Mouse (Mus musculus): ENCODE measurements around the gene Fsip1. TPM values are rescaled to one million over a fixed set of nuclear protein-coding genes. Genes with fewer than 3 reads are reported as not detected.
"Not testable (repeated sequence)": the region's sequence is repeated elsewhere in the genome, so short reads cannot be mapped to it uniquely, and the experiment has no call there.

Gene Fsip1
- polyA plus RNA-seq, 1 experiment from 2014 or later = 4.1 TPM

DNA sequence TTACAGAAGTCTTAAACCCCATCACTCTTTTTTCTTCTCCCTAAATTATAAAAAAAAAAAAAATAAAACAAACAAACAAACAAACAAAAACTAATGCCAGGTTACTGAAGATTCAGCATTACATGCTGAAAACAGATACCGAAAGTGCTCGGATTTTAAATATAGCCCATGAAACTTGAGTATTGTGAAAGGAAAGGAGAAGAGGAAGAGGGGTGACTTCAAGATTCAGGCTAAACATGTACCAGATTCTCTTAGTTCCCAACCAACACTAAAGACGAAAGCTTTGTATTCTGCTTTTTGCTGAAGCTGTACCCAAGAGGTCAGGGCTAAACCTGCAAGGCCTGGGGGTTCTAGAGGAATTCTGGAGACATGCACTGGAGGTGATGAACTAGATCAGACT is 98.7 kb downstream of the Fsip1 start:
- 92% methylated on average over 3 of the region's 3 CpGs for WGBS
- ATAC-seq = no peak
- no peak overlapping the region for H3K4me2 ChIP-seq (ENCODE audit: low read length)
- no peaks in the 10 kb centered on the region for H3K36me3 ChIP-seq (ENCODE audit: control insufficient read depth, insufficient read depth, low read length)
- no peaks in the 10 kb centered on the region for H3K9me3 ChIP-seq (ENCODE audit: control insufficient read depth, low read length)
- no peak overlapping the region for H3K4me3 ChIP-seq (ENCODE audit: low read length)
- no peak overlapping the region for H3K27ac ChIP-seq (ENCODE audit: low read depth, low read length)
- H3K4me1 ChIP-seq (ENCODE audit: control insufficient read depth, insufficient read depth, low read depth, low read length) = no peaks in the 10 kb centered on the region
- no peaks in the 10 kb centered on the region for H3K27me3 ChIP-seq (replicated peaks; ENCODE audit: control insufficient read depth, insufficient read depth, low read length)
- no peak overlapping the region for H3K9ac ChIP-seq (ENCODE audit: low read depth, low read length)

DNA sequence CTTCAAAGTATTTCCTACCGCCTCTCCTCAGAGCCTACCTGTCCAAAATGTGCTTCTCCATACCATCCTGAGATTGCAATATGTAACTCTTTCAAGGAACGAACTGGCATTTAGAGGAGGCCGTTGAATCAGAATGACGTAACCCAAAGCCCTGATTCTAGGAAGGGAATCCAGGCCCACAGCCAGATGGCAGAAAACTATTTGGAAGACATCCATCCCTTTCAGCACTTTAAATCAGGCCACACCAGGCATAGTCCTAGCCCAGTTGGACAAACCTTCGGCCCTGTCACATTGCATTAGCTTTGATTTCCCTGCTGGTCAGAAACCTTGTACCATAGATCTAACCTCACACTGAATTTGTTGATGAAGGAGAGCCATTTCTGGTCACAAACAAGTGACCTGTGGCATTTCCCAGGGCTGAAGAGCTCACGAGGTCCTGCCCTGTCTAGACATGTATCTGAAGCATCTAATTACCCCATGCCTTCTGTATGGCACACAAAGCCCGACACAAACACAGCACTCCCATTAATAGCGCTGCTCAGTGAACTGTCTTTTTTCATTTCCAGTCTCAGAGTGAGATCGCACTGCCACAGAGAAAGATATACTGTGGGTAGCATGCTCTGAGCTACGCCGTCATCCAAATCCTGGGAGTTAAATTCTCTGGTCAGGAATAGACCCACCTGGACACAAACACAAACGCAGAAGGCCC is 106.8 kb downstream of the Fsip1 start:
- Histone ChIP-seq H3K9ac (ENCODE audit: low read depth, low read length) (no peak overlapping the region), H3K27ac (ENCODE audit: low read depth, low read length) (peak overlapping the region; percentile 39; the same call in 1 of the 2 replicates), H3K4me1 (ENCODE audit: control insufficient read depth, insufficient read depth, low read depth, low read length) (peaks cover 6% of the 10 kb centered on the region), H3K9me3 (ENCODE audit: control insufficient read depth, low read length) (no peaks in the 10 kb centered on the region), H3K4me3 (ENCODE audit: low read length) (no peak overlapping the region), H3K27me3 (replicated peaks; ENCODE audit: control insufficient read depth, insufficient read depth, low read length) (no peaks in the 10 kb centered on the region), H3K4me2 (ENCODE audit: low read length) (no peak overlapping the region), H3K36me3 (ENCODE audit: control insufficient read depth, insufficient read depth, low read length) (no peaks in the 10 kb centered on the region)
- peak; percentile 91 for ATAC-seq
- WGBS = 57% methylated on average over 12 of the region's 12 CpGs

DNA sequence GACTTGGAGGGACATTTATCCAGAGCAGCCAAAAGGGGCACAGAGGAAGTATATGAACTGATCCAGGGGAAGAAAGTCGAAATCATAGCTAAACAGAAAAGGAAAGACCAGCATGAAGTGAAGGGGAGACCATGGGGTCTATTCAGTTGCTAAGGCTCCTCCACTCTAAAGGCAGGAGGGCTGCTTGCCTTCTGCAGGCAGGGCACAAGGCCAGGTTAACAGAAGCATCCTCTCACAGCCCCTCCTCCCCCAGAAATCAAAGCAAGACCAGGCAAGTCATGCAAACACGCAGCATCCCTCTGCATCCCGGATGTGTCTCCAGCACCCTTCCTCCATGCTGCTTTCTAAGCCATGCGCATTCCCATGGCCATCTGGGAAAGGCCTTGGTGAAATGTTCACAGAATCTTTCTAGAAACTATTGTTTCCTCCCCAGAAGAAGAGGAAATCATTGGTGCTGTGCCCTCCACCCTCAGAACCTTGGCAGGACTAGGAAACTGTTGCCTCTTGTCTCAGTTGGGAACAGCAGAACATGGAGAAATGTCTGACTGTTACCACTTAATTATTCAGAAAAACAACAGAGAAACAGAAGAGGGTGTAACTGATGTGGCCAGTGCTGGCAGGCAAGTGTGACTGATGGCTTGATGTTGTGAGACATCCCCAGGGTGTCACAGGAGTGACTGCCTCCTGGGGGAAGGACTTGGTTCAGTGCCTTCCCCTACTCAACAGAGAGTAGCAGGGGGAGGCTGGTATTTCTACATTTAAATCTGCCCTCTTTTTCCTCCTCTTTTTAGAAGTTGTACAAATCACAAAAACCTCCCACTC is 108.2 kb downstream of the Fsip1 start:
- Histone ChIP-seq H3K36me3 (ENCODE audit: control insufficient read depth, insufficient read depth, low read length) (no peaks in the 10 kb centered on the region), H3K9me3 (ENCODE audit: control insufficient read depth, low read length) (no peaks in the 10 kb centered on the region), H3K27ac (ENCODE audit: low read depth, low read length) (no peak overlapping the region), H3K4me1 (ENCODE audit: control insufficient read depth, insufficient read depth, low read depth, low read length) (peaks cover 6% of the 10 kb centered on the region), H3K4me2 (ENCODE audit: low read length) (no peak overlapping the region), H3K27me3 (replicated peaks; ENCODE audit: control insufficient read depth, insufficient read depth, low read length) (no peaks in the 10 kb centered on the region), H3K4me3 (ENCODE audit: low read length) (no peak overlapping the region), H3K9ac (ENCODE audit: low read depth, low read length) (no peak overlapping the region)
- ATAC-seq = no peak
- 71% methylated on average over 4 of the region's 4 CpGs for WGBS

GRCm38 (mm10) chr2:118147749-118148148 is 109.0 kb downstream of the Fsip1 start:
- H3K27me3 ChIP-seq (replicated peaks; ENCODE audit: control insufficient read depth, insufficient read depth, low read length); H3K4me3 ChIP-seq (ENCODE audit: low read length); H3K9ac ChIP-seq (ENCODE audit: low read depth, low read length); H3K36me3 ChIP-seq (ENCODE audit: control insufficient read depth, insufficient read depth, low read length); H3K4me1 ChIP-seq (ENCODE audit: control insufficient read depth, insufficient read depth, low read depth, low read length); H3K4me2 ChIP-seq (ENCODE audit: low read length); H3K27ac ChIP-seq (ENCODE audit: low read depth, low read length); H3K9me3 ChIP-seq (ENCODE audit: control insufficient read depth, low read length); ATAC-seq: not testable (repeated sequence)
- WGBS = 63% methylated on average over 3 of the region's 3 CpGs

DNA sequence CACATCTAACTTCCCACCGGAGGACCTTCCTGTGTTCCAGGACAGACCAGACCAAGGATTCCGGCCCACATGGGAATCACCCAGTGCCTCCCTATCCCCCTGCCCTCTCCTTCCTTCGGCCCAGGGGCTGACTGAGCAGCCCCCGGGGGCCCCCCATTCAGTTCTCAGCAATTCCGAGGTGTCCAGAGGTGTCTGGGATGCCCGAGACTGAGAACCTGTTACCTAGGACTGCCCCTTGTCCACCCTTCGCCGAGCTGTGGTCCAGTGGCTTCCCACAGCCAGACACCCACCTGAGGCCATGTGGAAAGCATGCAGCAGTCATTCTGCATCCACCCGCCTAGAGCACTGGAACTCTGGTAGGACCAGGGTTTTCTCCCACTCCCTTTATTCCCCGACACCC is 115.1 kb downstream of the Fsip1 start:
- H3K4me3 ChIP-seq (ENCODE audit: low read length) = no peak overlapping the region
- ATAC-seq = no peak
- no peaks in the 10 kb centered on the region for H3K36me3 ChIP-seq (ENCODE audit: control insufficient read depth, insufficient read depth, low read length)
- no peaks in the 10 kb centered on the region for H3K27me3 ChIP-seq (replicated peaks; ENCODE audit: control insufficient read depth, insufficient read depth, low read length)
- no peak overlapping the region for H3K27ac ChIP-seq (ENCODE audit: low read depth, low read length)
- no peak overlapping the region for H3K4me2 ChIP-seq (ENCODE audit: low read length)
- no peaks in the 10 kb centered on the region for H3K9me3 ChIP-seq (ENCODE audit: control insufficient read depth, low read length)
- no peaks in the 10 kb centered on the region for H3K4me1 ChIP-seq (ENCODE audit: control insufficient read depth, insufficient read depth, low read depth, low read length)
- WGBS = 91% methylated on average over 10 of the region's 10 CpGs
- no peak overlapping the region for H3K9ac ChIP-seq (ENCODE audit: low read depth, low read length)

- Histone ChIP-seq H3K9me3 (ENCODE audit: control insufficient read depth, low read length) (no peaks in the 10 kb centered on the region), H3K27me3 (replicated peaks; ENCODE audit: control insufficient read depth, insufficient read depth, low read length) (no peaks in the 10 kb centered on the region), H3K4me2 (ENCODE audit: low read length) (no peak overlapping the region), H3K27ac (ENCODE audit: low read depth, low read length) (no peak overlapping the region), H3K4me3 (ENCODE audit: low read length) (no peak overlapping the region), H3K9ac (ENCODE audit: low read depth, low read length) (no peak overlapping the region), H3K4me1 (ENCODE audit: control insufficient read depth, insufficient read depth, low read depth, low read length) (no peaks in the 10 kb centered on the region), H3K36me3 (ENCODE audit: control insufficient read depth, insufficient read depth, low read length) (no peaks in the 10 kb centered on the region)
- WGBS = 79% methylated on average over 6 of the region's 6 CpGs
- no peak for ATAC-seq
Observed at GRCm38 (mm10) chr2:118139261-118139660, 117.5 kb downstream of the Fsip1 start.

GRCm38 (mm10) chr2:118137776-118138175 is 119.0 kb downstream of the Fsip1 start:
- Histone ChIP-seq H3K27ac (ENCODE audit: low read depth, low read length) (no peak overlapping the region), H3K9me3 (ENCODE audit: control insufficient read depth, low read length) (no peaks in the 10 kb centered on the region), H3K4me1 (ENCODE audit: control insufficient read depth, insufficient read depth, low read depth, low read length) (no peaks in the 10 kb centered on the region), H3K9ac (ENCODE audit: low read depth, low read length) (no peak overlapping the region), H3K36me3 (ENCODE audit: control insufficient read depth, insufficient read depth, low read length) (no peaks in the 10 kb centered on the region), H3K4me3 (ENCODE audit: low read length) (no peak overlapping the region), H3K4me2 (ENCODE audit: low read length) (no peak overlapping the region), H3K27me3 (replicated peaks; ENCODE audit: control insufficient read depth, insufficient read depth, low read length) (no peaks in the 10 kb centered on the region)
- ATAC-seq = no peak
- WGBS = 90% methylated on average over 2 of the region's 2 CpGs

GRCm38 (mm10) chr2:118137071-118137470 is 119.7 kb downstream of the Fsip1 start:
- WGBS = 87% methylated on average over 9 of the region's 9 CpGs
- no peaks in the 10 kb centered on the region for H3K36me3 ChIP-seq (ENCODE audit: control insufficient read depth, insufficient read depth, low read length)
- H3K27ac ChIP-seq (ENCODE audit: low read depth, low read length) = no peak overlapping the region
- no peak overlapping the region for H3K4me3 ChIP-seq (ENCODE audit: low read length)
- no peaks in the 10 kb centered on the region for H3K4me1 ChIP-seq (ENCODE audit: control insufficient read depth, insufficient read depth, low read depth, low read length)
- no peak overlapping the region for H3K9ac ChIP-seq (ENCODE audit: low read depth, low read length)
- ATAC-seq = no peak
- no peak overlapping the region for H3K4me2 ChIP-seq (ENCODE audit: low read length)
- H3K27me3 ChIP-seq (replicated peaks; ENCODE audit: control insufficient read depth, insufficient read depth, low read length) = no peaks in the 10 kb centered on the region
- H3K9me3 ChIP-seq (ENCODE audit: control insufficient read depth, low read length) = no peaks in the 10 kb centered on the region

- H3K4me1 ChIP-seq (ENCODE audit: control insufficient read depth, insufficient read depth, low read depth, low read length) = no peaks in the 10 kb centered on the region
- H3K4me3 ChIP-seq (ENCODE audit: low read length) = no peak overlapping the region
- H3K9ac ChIP-seq (ENCODE audit: low read depth, low read length) = no peak overlapping the region
- H3K4me2 ChIP-seq (ENCODE audit: low read length) = no peak overlapping the region
- H3K9me3 ChIP-seq (ENCODE audit: control insufficient read depth, low read length) = no peaks in the 10 kb centered on the region
- no peaks in the 10 kb centered on the region for H3K36me3 ChIP-seq (ENCODE audit: control insufficient read depth, insufficient read depth, low read length)
- ATAC-seq = no peak
- no peak overlapping the region for H3K27ac ChIP-seq (ENCODE audit: low read depth, low read length)
- H3K27me3 ChIP-seq (replicated peaks; ENCODE audit: control insufficient read depth, insufficient read depth, low read length) = no peaks in the 10 kb centered on the region
- 79% methylated on average over 3 of the region's 3 CpGs for WGBS
Observed at GRCm38 (mm10) chr2:118128313-118128712, 128.5 kb downstream of the Fsip1 start.
